Mouse (Mus musculus) lung, postnatal 4 days (tissue): ENCODE results near the gene Gja1.
A peak's percentile ranks its signal among the peaks of the same experiment; 100 is the strongest.

Source experiments
- DNase-seq, 2 experiments: peaks; one replicate each; pipeline ENCODE4 v3.0.0; 2021

Gja1 gene

DNA sequence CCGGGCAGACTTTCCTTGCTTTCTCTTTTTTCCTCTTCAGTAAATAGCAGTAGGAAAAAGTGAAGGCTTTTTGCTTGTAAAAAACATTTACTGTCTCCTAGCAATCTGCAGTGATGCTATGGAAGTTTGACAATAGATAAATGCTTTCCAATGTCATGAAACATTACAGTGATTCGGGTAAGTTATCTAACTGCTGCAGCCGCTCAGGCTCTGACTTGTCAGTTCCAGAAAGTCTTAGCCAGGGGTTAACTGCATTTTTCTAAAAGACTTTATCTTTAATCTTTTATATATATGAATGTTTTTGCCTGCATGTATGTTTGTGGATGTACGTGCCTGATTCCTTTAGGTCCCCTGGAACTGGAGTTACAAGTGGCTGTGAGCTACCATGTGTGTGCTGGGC, 45.4 kb downstream of the Gja1 start:
- DNase-seq, result no peak

DNA sequence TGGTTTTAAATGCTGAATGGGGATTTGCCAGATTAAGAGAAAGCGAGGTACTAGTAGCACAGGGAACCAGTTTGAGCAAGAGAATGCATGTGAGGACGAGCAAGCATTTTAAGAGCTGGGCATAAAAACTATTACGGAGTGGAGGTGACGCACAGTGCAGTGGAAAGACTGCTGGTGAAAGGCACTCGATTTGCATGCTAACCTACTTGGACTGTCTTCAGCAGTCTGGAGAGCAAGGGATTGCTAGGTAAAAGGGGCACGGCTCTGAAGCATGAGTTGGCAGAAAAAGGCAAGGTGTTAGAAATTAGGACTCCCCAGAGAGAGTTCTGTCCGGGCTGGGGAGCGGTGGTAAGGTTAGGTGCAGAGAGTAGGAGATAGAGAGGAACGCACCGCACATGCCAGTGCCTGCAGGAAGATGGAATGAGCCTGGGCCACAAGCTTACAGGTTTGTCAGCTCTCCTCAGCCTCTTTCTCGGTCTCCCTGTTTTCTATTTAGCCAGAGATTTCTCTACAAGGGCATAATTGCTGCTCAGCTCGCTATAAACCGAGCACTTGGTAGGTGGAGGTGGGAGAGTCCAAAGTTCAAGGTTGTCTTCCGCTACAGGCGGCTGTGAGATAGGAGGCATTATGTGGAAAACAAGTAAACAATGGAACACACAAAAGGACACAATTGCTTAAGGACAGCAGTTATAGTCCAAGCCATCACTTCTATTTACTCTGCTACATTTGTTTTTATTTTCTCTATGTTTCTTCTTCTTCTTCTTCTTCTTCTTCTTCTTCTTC, 48.1 kb downstream of the Gja1 start:
- no peak for DNase-seq

DNA sequence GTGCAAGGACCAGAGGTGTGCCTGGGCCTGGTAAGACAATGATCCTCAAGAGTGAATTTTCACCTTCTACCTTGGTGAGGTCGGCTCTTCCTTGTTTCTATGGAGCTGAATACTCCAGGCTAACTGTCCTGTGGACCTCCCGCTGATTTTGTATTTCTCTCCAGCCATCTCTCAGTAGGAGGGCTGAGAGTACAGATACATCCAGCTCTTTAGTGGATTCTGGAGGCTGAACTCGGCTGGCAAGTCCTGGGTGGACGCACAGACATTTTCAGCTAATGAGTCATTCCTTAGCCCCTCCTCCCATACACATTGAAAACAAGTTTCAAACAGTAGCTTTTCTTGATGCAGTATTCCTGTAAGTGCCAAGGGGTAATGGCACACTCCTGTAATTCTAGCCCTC, 49.2 kb downstream of the Gja1 start:
- DNase-seq, result no peak

DNA sequence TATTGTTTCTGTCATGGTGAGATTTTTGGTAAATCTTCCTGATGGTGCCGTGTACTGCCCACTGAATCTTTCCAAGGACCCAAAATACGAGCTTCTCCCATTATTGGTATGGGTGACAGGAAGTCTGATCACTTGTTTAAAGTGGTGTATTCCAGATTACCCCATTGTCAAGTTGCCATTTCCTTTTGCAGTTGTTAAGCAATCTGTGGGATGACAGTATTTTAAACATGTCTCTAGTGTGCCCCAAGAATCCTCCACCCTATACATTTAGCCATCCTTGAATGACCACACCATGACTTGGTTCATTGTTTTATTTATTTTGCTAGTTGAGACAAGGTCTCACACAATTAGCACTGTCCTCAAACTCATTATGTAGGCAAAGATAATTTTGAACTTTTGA, 50.3 kb downstream of the Gja1 start:
- no peak for DNase-seq

DNA sequence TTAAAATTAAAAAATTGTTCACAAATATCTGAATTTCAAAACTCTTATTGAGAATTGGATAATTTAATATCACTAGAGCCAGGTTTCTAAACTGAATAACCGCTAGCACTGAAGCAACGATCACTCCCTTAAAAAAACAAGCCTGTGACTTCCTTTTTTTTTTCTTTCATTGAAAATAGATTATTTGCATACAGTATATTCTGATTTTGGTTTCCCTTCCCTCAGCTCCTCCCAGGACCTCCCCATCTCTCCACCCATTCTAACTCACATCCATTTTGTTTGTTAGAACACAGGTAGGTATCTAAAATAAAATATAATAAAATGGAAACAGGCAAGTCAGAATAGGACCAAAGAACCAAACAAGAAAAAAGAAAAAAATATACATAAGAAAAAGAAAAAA, 50.7 kb downstream of the Gja1 start:
- no peak for DNase-seq

DNA sequence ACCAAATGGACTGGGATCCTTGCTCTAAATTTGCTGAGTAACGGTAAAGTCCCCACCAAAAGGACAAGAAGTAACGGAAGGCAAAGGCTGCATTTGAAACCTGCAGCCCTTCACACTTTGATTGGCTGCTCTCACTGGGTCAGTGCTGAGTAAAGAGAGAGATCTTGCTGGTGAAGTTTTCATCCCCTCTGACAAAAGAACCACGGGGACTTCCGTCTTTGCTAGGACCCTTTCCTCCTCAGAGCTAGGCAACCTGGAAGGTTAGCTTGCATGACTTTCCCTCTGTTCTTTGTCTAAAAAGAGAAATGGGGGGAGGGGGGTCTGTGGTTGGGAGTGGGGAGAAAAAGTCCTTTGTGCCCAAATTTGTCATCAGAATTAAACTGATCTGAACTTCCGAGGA, 51.9 kb downstream of the Gja1 start:
- DNase-seq, result no peak

DNA sequence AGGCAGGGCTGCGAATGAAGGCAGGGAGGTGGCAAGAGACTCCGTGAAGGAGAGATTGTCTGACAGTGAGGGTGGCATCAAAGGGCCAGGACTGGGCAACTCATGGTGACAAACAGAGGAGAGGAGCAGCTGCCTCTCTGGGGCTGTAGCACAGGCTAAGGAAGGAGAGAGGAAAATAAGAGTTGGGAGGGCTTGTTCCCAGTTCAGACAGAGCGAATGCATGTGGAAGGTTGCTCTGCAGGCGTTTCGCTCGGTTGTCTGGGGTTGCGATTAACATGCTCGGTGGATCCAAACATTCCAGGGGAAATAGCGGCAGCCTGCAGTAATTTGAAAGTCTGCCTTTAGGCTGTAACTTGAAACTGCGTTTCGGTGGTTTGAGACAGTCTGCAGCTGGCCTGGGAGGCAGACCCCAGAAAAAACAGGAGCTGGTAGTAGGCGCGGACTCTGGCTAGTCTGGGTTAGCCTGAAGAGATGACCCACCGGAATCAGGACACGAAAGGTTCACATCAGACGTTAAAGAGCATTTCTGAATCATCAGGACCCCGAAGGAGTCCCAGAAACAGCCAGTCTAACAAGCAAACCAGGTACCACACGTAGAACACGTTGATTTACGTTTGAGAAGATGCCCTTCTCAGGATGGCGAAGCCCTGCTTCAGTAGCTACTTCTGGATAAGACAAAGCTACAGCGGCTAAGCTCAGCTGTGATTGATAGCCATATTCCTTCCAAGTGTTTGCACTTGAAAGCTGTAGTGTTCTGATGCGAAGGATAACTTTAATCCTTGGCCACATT, 54.7 kb downstream of the Gja1 start:
- peak in 1 of 2 experiments; percentile 24 for DNase-seq

DNA sequence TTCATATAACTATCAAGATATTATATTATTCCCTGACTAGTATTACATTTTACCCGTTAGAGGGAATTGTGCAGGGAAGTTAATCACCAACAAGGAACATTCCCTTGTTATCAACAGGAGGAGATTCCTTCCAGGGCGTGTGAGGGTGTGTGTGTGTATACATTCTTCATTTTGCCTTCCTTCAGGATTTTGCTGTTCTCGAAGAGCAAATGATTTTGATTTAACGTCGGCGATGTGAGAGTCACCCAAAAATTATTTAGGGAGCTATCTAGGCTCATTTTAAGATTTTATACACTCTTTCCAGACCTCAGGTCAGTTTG, 55.2 kb downstream of the Gja1 start:
- DNase-seq, result no peak

DNA sequence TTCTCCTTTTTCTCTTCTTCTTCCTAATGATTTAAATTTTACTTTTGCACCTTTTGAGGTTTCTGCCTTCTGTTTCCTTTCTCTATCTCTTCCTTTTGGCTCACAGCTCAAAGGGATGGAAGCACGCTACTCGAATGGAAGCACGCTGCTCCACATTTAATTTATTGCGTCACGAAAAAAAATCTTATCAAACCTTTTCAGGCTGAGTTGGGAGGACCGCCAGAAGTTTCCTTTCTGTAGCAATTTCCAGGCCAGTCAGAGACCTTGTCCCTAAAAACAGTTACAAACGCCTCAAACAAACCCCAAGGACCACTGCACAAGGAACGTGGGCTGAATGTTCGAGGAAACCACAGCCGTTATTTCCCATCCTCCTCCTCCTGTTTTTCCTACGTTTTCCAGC, 60.2 kb downstream of the Gja1 start:
- DNase-seq, result no peak

DNA sequence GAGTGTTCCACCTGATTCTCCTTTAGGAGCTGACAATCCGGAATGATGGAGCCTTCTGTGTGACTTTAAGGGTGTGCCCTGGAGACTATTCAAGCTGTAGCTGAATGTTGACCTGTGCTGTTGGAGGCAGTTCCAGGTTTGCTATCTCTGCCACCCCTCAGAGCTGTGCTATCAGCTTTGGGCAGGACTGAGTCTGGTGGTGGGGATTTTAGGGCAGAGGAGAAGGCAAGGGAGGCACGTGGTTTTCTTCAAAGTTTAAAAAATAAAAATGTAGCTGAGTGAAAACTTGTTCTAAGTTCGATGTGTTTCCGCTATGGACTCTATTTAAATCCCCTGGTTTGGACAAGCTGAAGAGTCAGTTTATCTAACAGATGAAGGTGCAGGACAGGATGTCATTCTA, 62.5 kb downstream of the Gja1 start:
- DNase-seq, result no peak

DNA sequence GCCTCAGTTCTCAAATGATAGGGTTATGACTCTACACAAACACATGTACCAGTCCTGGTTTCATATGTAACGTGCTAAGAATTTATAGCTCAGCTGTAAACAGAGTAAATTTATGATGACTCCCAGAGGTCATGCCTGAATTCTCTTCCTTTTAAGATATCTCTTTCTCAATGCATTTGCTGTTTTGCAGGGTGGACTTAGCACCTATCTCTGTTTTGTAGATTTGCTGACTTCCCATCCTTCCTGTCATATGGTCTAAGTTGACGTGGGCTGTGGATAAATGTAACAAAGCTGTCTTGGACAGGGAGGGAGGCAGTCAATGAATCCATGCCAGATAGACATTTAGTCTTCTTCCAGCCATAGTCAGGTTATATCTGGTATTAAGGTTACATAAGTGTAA, 67.3 kb downstream of the Gja1 start:
- DNase-seq, result no peak

DNA sequence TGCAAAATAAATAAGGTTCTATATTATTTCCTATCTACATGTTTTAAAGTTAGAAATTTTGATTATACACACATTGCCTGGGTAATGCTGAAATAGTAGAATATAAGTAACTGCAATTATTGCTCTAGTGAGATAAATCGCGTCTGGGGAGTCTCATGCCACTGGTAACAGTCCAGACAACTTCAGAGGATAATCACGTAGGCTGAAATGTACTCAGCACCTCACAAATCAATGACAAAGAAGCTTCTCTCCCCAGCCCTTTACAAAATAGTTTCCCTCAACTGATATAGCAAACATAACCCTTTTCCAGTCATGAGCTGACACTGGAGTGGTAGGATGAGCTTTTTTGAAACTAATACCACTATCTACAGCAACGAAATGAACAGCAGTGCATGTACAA, 71.9 kb downstream of the Gja1 start:
- no peak for DNase-seq
